Mouse (Mus musculus) MEL (cell line): ENCODE measurements around the gene Ncapd2. TPM values are rescaled to one million over a fixed set of nuclear protein-coding genes. Genes with fewer than 3 reads are reported as not detected.

ENCODE experiments used
- DNase-seq: peaks from one replicate; pipeline ENCODE4 v3.0.0; 2011; ENCODE audit warnings: low read depth, low spot score
- H3K27ac ChIP-seq: 2 replicates; pipeline ENCODE4 v1.5.1; 2012; ENCODE audit warnings: low read depth, mild to moderate bottlenecking, control low read depth, low read length, moderate library complexity; ENCODE audit not compliant: control insufficient read depth
- H3K27me3 ChIP-seq, 2 experiments: fragments of 150-350 bp in 1 of 2; sonication (generic) in 1 of 2; 2 replicates each; pipeline ENCODE4 v1.6.1; 2012; ENCODE audit warnings: low read length in 2 of 2, mild to moderate bottlenecking in 2 of 2, improper control_type of control experiment in 1 of 2, moderate library complexity in 1 of 2; ENCODE audit not compliant: insufficient read depth in 2 of 2, control insufficient read depth in 1 of 2
- H3K36me3 ChIP-seq, 2 experiments: 2 replicates each; pipeline ENCODE4 v1.6.1; 2012 to 2014; ENCODE audit warnings: low read length in 2 of 2, improper control_type of control experiment in 1 of 2, inconsistent platforms in 1 of 2, mild to moderate bottlenecking in 1 of 2; ENCODE audit not compliant: insufficient read depth in 2 of 2, control insufficient read depth in 1 of 2
- H3K4me1 ChIP-seq, 2 experiments: fragments of 150-350 bp in 1 of 2; sonication (generic) in 1 of 2; 2 replicates each; pipeline ENCODE4 v1.6.1; 2012; ENCODE audit warnings: low read length in 2 of 2, improper control_type of control experiment in 1 of 2, mild to moderate bottlenecking in 1 of 2; ENCODE audit not compliant: insufficient read depth in 2 of 2, control insufficient read depth in 1 of 2
- H3K4me3 ChIP-seq, 2 experiments: fragments of 150-350 bp in 1 of 2; sonication (generic) in 1 of 2; 2 replicates each; pipeline ENCODE4 v1.5.1; 2012; ENCODE audit warnings: low read depth in 2 of 2, low read length in 2 of 2, mild to moderate bottlenecking in 2 of 2, moderate library complexity in 2 of 2, control low read depth in 1 of 2, improper control_type of control experiment in 1 of 2; ENCODE audit not compliant: control insufficient read depth in 1 of 2, insufficient read depth in 1 of 2
- H3K79me2 ChIP-seq: 2 replicates; pipeline ENCODE4 v1.6.1; 2012; ENCODE audit warnings: mild to moderate bottlenecking, low read length, moderate library complexity; ENCODE audit not compliant: control insufficient read depth, poor library complexity, insufficient read depth
- H3K9ac ChIP-seq: 2 replicates; pipeline ENCODE4 v1.6.1; 2012; ENCODE audit warnings: low read depth, mild to moderate bottlenecking, control low read depth, low read length, moderate library complexity; ENCODE audit not compliant: control insufficient read depth, poor library complexity, severe bottlenecking
- H3K9me3 ChIP-seq: fragments of 150-350 bp; sonication (generic); replicated peaks from 2 replicates; pipeline ENCODE4 v1.6.1; 2012; ENCODE audit warnings: mild to moderate bottlenecking, low read length, improper control_type of control experiment, moderate library complexity; ENCODE audit not compliant: insufficient read depth
- CTCF ChIP-seq, 3 experiments: IDR thresholded peaks in 2 of 3; conservative IDR thresholded peaks in 1 of 3; 2 replicates each; pipeline ENCODE4 v1.5.1; 2011 to 2012; ENCODE audit warnings: low read length in 3 of 3, low read depth in 2 of 3, mild to moderate bottlenecking in 2 of 3, improper control_type of control experiment in 1 of 3, inconsistent platforms in 1 of 3, mixed read lengths in 1 of 3, moderate library complexity in 1 of 3; ENCODE audit not compliant: control insufficient read depth in 1 of 3, insufficient read depth in 1 of 3, poor library complexity in 1 of 3, severe bottlenecking in 1 of 3
- JUND ChIP-seq: IDR thresholded peaks from 2 replicates; pipeline ENCODE4 v1.6.1; 2011; ENCODE audit warnings: low read depth, mild to moderate bottlenecking, improper control_type of control experiment, low read length
- KAT2A ChIP-seq: conservative IDR thresholded peaks from 2 replicates; pipeline ENCODE4 v1.6.1; 2012; ENCODE audit warnings: low read depth, low read length, improper control_type of control experiment, inconsistent platforms
- MAX ChIP-seq: IDR thresholded peaks from 2 replicates; pipeline ENCODE4 v1.6.1; 2011; ENCODE audit warnings: low read length, improper control_type of control experiment
- MXI1 ChIP-seq: IDR thresholded peaks from 2 replicates; pipeline ENCODE4 v1.6.1; 2011; ENCODE audit warnings: mild to moderate bottlenecking, low read depth, low read length, improper control_type of control experiment
- MYC ChIP-seq: IDR thresholded peaks from 2 replicates; pipeline ENCODE4 v1.6.1; 2011; ENCODE audit warnings: low read depth, mild to moderate bottlenecking, low read length, improper control_type of control experiment, moderate library complexity
- NRF1 ChIP-seq: IDR thresholded peaks from 2 replicates; pipeline ENCODE4 v1.6.1; 2014; ENCODE audit warnings: low read depth, mild to moderate bottlenecking, inconsistent platforms, low read length, improper control_type of control experiment, moderate library complexity; ENCODE audit not compliant: poor library complexity, insufficient read depth, severe bottlenecking
- POLR2A ChIP-seq, 2 experiments: IDR thresholded peaks; 2 replicates each; pipeline ENCODE4 v1.6.1; 2011 to 2012; ENCODE audit warnings: low read length in 2 of 2, mild to moderate bottlenecking in 2 of 2, control low read depth in 1 of 2, improper control_type of control experiment in 1 of 2, low read depth in 1 of 2, moderate library complexity in 1 of 2; ENCODE audit not compliant: control insufficient read depth in 1 of 2, insufficient read depth in 1 of 2, poor library complexity in 1 of 2
- POLR2AphosphoS2 ChIP-seq: IDR thresholded peaks from 2 replicates; pipeline ENCODE4 v1.6.1; 2011; ENCODE audit warnings: low read length, improper control_type of control experiment
- SIN3A ChIP-seq: IDR thresholded peaks from 2 replicates; pipeline ENCODE4 v1.6.1; 2012; ENCODE audit warnings: low read length, improper control_type of control experiment, inconsistent platforms
- TBP ChIP-seq: IDR thresholded peaks from 2 replicates; pipeline ENCODE4 v1.8.0; 2011; ENCODE audit warnings: low read depth, low read length, improper control_type of control experiment
- ZKSCAN1 ChIP-seq: IDR thresholded peaks from 2 replicates; pipeline ENCODE4 v1.6.1; 2012; ENCODE audit warnings: low read depth, mild to moderate bottlenecking, inconsistent platforms, low read length, improper control_type of control experiment, moderate library complexity
- ZMIZ1 ChIP-seq: IDR thresholded peaks from 2 replicates; pipeline ENCODE4 v1.6.1; 2012; ENCODE audit warnings: low read depth, mild to moderate bottlenecking, inconsistent platforms, low read length, improper control_type of control experiment, moderate library complexity
- ZNF384 ChIP-seq: IDR thresholded peaks from 2 replicates; pipeline ENCODE4 v1.6.1; 2012; ENCODE audit warnings: low read depth, mild to moderate bottlenecking, inconsistent platforms, low read length, improper control_type of control experiment
- polyA plus RNA-seq, 2 experiments: library from polyadenylated mRNA; stranded (reverse) in 1 of 2; unstranded in 1 of 2; fragments of >175 nt in 1 of 2; fragments of >200 nt in 1 of 2; gene quantifications; 2 replicates each; pipeline versions ENCODE4 v1.2.1 to v1.2.4; 2012; ENCODE audit warnings: low replicate concordance in 2 of 2, low read depth in 1 of 2; ENCODE audit not compliant: insufficient read length in 2 of 2, insufficient read depth in 1 of 2, missing spikeins in 1 of 2
- total RNA-seq: library from RNA; depleted of rRNA; stranded (reverse); fragments of 300-350 nt; gene quantifications from 2 replicates; pipeline ENCODE4 v1.2.3, GENCODE M21; 2012

The Ncapd2 gene
- total and polyA plus RNA-seq, 3 experiments, result 86.6 to 394 TPM; not detected in 1

DNA sequence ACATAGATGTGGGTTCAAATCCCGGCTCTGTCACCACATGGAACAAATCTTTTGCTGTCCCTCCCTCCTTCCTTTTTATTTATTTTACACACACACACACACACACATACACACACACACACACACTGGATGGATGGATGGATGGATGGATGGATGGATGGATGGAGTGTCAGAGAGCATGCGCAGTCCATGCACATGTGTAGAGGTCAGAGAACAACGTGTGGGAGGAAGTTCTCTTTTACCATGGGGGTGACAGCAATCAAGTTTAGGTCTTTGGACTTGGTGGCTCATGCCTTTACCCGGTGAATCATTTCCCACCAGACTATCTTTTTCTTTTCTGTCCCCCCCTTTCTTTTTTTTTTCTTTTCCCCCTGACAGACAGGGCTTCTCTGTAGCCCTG lies 37.8 kb downstream of the Ncapd2 start:
- peaks cover 0 to 22% of the 10 kb centered on the region in 2 experiments; a peak in 2 of 4 replicates for H3K36me3 ChIP-seq
- H3K9ac ChIP-seq, result peak overlapping the region; percentile 93
- H3K4me3 ChIP-seq, result peak overlapping the region; percentile 81 to 87
- H3K79me2 ChIP-seq, result peaks cover 52% of the 10 kb centered on the region
- peak overlapping the region; percentile 96 for H3K27ac ChIP-seq
- DNase-seq, result peak; percentile 80
- peaks cover 0 to 37% of the 10 kb centered on the region in 2 experiments; a peak in 3 of 4 replicates for H3K4me1 ChIP-seq
- no peaks in the 10 kb centered on the region for H3K9me3 ChIP-seq
- no peaks in the 10 kb centered on the region for H3K27me3 ChIP-seq
- TF ChIP-seq POLR2AphosphoS2, result no peak
- TF ChIP-seq KAT2A, result no peak
- TF ChIP-seq NRF1, result peak; percentile 73
- peak; percentile 89 for TF ChIP-seq MYC
- peak; percentile 91 for TF ChIP-seq MXI1
- TF ChIP-seq TBP, result 0 out of 2 replicates have a peak, but pooled peaks have one; percentile 5
- no peak for TF ChIP-seq ZKSCAN1
- peak; percentile 33 to 52; a peak in 1 of 4 replicates for TF ChIP-seq POLR2A (IDR thresholded peaks at IDR 0.05; ENCODE audit: control insufficient read depth in 1 of 2, insufficient read depth in 1 of 2, low read depth in 1 of 2, low read length in 2 of 2, poor library complexity in 1 of 2)
- TF ChIP-seq JUND, result peak; percentile 44; the same call in 1 of the 2 replicates
- TF ChIP-seq SIN3A, result peak; percentile 74
- TF ChIP-seq MAX, result peak; percentile 84; the same call in 1 of the 2 replicates
- TF ChIP-seq ZMIZ1, result no peak
- TF ChIP-seq, all 39 proteins: peak for 8

DNA sequence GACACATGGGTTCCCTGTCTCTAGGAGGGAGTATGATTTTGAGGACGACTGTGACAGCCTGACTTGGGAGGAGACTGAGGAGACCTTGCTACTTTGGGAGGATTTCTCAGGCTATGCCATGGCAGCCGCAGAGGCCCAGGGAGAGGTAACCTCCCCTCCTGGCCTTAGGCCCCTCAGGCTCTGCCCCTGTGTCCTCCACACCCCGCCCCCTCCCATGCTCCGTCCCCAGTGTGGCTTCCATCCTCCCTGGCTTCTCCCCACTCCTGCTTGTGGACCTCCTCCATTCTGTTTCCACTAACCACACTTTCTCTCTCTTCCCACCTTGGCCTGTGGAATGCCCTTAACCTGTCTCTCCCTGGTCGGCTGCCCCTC lies 38.5 kb downstream of the Ncapd2 start:
- H3K79me2 ChIP-seq, result peaks cover 52% of the 10 kb centered on the region
- H3K9me3 ChIP-seq, result no peaks in the 10 kb centered on the region
- peak overlapping the region; percentile 81 to 87 for H3K4me3 ChIP-seq
- TF ChIP-seq POLR2A (IDR thresholded peaks at IDR 0.05; ENCODE audit: control insufficient read depth in 1 of 2, insufficient read depth in 1 of 2, low read depth in 1 of 2, low read length in 2 of 2, poor library complexity in 1 of 2) (0 out of 4 replicates have a peak, but pooled peaks of 1 of the 2 experiments have one; percentile 17), ZKSCAN1 (no peak), CTCF (IDR thresholded peaks at IDR 0.05 in 2 of 3, conservative IDR thresholded peaks at IDR 0.05 in 1 of 3; ENCODE audit: control insufficient read depth in 1 of 3, insufficient read depth in 1 of 3, low read depth in 2 of 3, low read length in 3 of 3, poor library complexity in 1 of 3, severe bottlenecking in 1 of 3) (no peak), ZNF384 (no peak)
- no peaks in the 10 kb centered on the region for H3K27me3 ChIP-seq
- H3K4me1 ChIP-seq, result peaks cover 0 to 35% of the 10 kb centered on the region in 2 experiments; a peak in 3 of 4 replicates
- no peak for DNase-seq
- peaks cover 0 to 22% of the 10 kb centered on the region in 2 experiments; a peak in 2 of 4 replicates for H3K36me3 ChIP-seq
- H3K9ac ChIP-seq, result peak overlapping the region; percentile 93
- H3K27ac ChIP-seq, result peak overlapping the region; percentile 96
